Mouse (Mus musculus): ENCODE measurements at regions not wholly inside any gene's neighbourhood (a gene's known extent, or its start where the extent isn't known, plus 50 kb on each side); places are given as distances from the start of the nearest gene placed in this dataset.

DNA sequence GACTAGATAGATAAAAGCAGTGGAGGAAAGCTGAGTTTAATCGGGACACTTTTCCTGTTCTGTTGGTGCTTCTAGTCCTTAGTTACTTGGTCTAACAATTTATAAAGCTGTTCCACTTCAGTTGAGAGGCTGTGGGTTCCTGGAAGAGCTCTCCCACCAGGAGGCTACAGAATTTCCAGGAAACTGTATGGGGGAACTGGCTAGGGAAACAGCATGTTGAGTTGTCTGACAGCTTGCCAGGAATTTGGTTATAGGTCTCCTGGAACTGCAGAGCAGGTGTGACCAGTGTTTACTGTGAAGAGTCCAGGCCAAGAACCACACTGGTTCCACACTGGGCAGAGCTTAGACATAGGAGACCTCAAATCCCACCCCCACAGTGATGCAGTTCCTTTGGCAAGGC, 65.0 kb upstream of the Pik3cg start:
- DNase-seq, result no peak

GRCm38 (mm10) chr12:32279861-32280260, 71.4 kb upstream of the Pik3cg start:
- no peak for DNase-seq

- DNase-seq, result no peak
Measured at GRCm38 (mm10) chr12:32280309-32280708, 71.8 kb upstream of the Pik3cg start.

DNA sequence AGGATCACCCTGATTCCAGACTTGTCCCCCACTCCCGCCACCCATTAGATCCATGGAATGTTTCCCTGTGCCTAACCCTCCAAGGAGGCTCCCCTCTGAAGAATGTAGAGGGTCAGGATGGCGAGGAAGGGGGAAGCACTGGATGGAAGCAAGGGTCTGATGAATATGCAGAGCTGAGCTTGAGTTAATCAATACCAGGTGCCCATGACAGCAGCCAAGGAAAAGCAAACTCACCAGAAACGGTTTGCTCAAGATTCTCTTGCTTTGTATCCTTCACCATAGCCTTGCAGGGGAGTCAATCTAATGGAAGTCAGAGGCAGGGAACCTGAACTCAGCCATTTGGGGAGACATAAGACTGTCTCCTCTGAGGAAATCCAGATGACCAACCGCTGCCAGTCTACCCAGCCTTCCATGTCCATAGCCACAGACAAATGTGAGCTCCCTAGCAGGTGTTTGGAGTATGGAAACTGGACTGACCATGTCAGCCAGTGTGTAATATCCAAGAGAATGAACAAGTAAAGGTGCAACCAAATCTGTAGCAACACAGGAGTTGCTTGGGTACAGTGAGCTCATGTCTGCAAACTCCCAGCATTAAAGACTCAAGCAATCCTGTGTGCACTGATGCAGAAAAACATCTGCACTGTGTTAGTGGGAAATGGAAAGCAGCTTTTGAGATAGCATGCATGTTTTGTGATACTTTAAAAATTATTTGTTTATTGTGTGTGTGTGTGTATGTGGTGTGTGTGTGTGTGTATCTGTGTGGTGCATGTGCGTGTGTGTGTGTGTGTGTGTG, 74.1 kb upstream of the Pik3cg start:
- no peak for DNase-seq

DNA sequence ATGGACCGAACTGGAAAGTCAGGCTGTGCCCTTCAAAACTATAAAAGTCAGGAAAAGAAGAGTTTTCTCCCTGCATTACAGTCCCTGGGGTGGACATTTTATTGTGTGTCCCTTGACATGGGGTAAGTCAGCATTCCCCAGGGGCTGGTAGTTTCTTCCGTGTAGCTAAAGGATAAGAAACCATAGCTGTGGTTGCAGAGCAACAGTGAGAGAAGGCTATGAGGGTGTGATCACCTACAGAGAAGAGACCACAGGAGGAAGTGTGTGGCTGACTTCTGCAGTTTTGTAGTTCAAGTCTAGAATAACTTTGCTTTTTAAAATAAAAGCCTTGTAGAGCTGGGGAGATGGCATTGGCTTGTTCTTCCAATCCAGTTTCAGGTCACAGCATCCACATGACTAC, 76.6 kb upstream of the Pik3cg start:
- no peak for DNase-seq

GRCm38 (mm10) chr12:32286652-32287051, 78.2 kb upstream of the Pik3cg start:
- no peak for DNase-seq

DNA sequence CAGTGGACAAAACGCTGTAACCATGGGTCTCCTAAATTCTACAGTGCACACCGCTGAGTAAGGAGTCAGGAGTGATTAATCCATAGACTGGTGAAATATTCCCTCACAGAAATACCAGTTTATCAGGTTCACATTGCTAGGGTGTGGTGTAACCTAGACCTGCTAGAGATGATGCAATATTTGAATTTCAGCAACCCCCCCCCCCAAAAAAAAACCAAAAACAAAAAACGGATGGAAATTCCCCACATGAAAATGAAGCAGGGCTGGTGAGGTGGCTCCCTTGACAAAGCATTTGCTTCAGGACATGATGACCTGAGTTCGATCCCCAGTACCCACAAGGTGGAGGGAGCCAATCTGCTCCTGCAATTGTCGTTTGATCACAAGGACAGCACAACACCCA, 82.7 kb upstream of the Pik3cg start:
- DNase-seq, result no peak

GRCm38 (mm10) chr12:32291962-32292748, 83.7 kb upstream of the Pik3cg start:
- DNase-seq, result peak; percentile 61

DNA sequence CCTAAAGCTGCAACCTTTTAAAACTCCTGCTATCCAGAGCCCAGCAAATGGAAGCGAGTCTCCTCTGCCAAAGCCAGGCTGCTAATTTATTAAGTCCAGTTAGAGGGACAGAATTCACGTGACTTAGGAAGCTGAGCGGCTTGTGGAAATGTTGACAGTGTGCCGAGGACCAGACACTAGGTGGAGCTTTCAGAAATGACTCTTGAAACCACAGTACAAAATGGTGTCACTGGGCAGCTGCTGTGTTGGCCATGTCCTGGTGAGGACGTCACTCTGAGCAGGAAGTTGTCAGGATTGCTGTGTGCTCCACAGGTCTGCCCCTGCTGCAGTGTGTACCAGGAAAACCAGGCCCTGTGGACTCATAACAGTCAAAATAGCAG, 84.3 kb upstream of the Pik3cg start:
- DNase-seq, result peak; percentile 9

- DNase-seq, result no peak
Measured at GRCm38 (mm10) chr12:32297431-32297830, 81.1 kb upstream of the Ccdc71l start.

GRCm38 (mm10) chr12:32299714-32300113, 78.8 kb upstream of the Ccdc71l start:
- DNase-seq, result no peak

- no peak for DNase-seq
Measured at GRCm38 (mm10) chr12:32305736-32306135, 72.8 kb upstream of the Ccdc71l start.

- no peak for DNase-seq
Measured at GRCm38 (mm10) chr12:32306326-32306725, 72.2 kb upstream of the Ccdc71l start.

- DNase-seq, result no peak
Measured at GRCm38 (mm10) chr12:32307280-32308006, 71.1 kb upstream of the Ccdc71l start.

DNA sequence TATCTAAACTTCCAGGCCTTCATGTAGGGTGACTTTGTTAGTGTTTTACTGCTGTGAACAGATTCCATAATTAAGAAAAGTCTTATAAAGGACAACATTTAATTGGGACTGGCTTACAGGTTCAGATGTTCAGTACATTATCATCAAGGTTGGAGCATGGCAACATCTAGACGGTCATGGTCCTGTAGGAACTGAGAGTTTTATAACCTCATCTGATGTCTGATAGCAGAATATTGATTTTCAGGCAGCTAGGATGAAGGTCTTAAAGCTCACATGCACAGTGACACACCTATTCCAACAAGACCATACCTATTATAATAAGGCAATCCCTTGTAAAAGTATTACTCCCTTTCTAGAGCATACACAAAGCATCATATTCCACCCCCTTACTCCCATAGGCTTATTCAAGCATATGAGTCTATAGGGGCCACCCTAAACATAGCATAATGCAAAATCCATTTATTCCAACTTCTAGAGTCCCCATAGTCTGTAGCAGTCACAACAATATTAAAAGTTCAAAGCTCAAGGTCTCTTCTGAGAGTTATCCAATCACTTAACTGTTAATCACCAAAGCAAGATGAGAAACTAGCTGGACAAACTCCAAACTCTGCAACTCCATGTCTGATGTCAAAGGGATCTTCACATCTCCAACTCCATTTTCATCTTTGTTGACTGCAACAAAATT, 63.3 kb upstream of the Ccdc71l start:
- no peak for DNase-seq

All from lung, postnatal 14 days (tissue).